Mouse (Mus musculus) small intestine, adult 2 months (tissue): ENCODE data around the gene Yif1a. TPM values are rescaled to one million over a fixed set of nuclear protein-coding genes. Genes with fewer than 3 reads are reported as not detected.

Source experiments
- H3K27ac ChIP-seq: fragments of 200-500 bp; 2 replicates; pipeline ENCODE4 v1.5.1; 2012; ENCODE audit warnings: low read depth, low read length, control low read depth, inconsistent platforms; ENCODE audit not compliant: insufficient read depth
- H3K27me3 ChIP-seq: fragments of 200-500 bp; 2 replicates; pipeline ENCODE4 v1.6.1; 2012; ENCODE audit warnings: mild to moderate bottlenecking, moderate library complexity, low read length, inconsistent platforms; ENCODE audit not compliant: control insufficient read depth, insufficient read depth
- H3K36me3 ChIP-seq: fragments of 200-500 bp; 2 replicates; pipeline ENCODE4 v1.6.1; 2012; ENCODE audit warnings: mild to moderate bottlenecking, low read length, control low read depth, inconsistent platforms; ENCODE audit not compliant: control insufficient read depth, insufficient read depth
- H3K4me1 ChIP-seq: fragments of 200-500 bp; 2 replicates; pipeline ENCODE4 v1.6.1; 2012; ENCODE audit warnings: low read length, inconsistent platforms, mixed read lengths; ENCODE audit not compliant: control insufficient read depth, insufficient read depth, insufficient read length
- H3K4me3 ChIP-seq: fragments of 200-500 bp; 2 replicates; pipeline ENCODE4 v1.5.1; 2012; ENCODE audit warnings: low read depth, mild to moderate bottlenecking, control low read depth, inconsistent platforms, low read length, moderate library complexity
- CTCF ChIP-seq: fragments of 200-500 bp; IDR thresholded peaks from 2 replicates; pipeline ENCODE4 v1.5.1; 2012; ENCODE audit warnings: low read depth, mild to moderate bottlenecking, control low read depth, inconsistent platforms, low read length, moderate library complexity, mixed read lengths; ENCODE audit not compliant: insufficient replicate concordance, insufficient read length; ENCODE audit errors: extremely low read depth
- POLR2A ChIP-seq: fragments of 200-500 bp; IDR thresholded peaks from 2 replicates; pipeline ENCODE4 v1.6.1; 2012; ENCODE audit warnings: low read depth, mild to moderate bottlenecking, control low read depth, inconsistent platforms, low read length, moderate library complexity
- WGBS: fragments of 180-500 bp; shearing (Covaris S2); methylation state at CpG from one replicate; pipeline ENCODE4 v1.1.7; 2018; 5-methylcytosine and 5-hydroxymethylcytosine counted together
- polyA plus RNA-seq: library from polyadenylated mRNA; depleted of rRNA; stranded (reverse); fragments of >200 nt; gene quantifications from 2 replicates; pipeline ENCODE4 v1.2.3, GENCODE M21; 2012; rRNA removed

Gene Yif1a
- polyA plus RNA-seq = 155 and 252 TPM in 2 replicates

DNA sequence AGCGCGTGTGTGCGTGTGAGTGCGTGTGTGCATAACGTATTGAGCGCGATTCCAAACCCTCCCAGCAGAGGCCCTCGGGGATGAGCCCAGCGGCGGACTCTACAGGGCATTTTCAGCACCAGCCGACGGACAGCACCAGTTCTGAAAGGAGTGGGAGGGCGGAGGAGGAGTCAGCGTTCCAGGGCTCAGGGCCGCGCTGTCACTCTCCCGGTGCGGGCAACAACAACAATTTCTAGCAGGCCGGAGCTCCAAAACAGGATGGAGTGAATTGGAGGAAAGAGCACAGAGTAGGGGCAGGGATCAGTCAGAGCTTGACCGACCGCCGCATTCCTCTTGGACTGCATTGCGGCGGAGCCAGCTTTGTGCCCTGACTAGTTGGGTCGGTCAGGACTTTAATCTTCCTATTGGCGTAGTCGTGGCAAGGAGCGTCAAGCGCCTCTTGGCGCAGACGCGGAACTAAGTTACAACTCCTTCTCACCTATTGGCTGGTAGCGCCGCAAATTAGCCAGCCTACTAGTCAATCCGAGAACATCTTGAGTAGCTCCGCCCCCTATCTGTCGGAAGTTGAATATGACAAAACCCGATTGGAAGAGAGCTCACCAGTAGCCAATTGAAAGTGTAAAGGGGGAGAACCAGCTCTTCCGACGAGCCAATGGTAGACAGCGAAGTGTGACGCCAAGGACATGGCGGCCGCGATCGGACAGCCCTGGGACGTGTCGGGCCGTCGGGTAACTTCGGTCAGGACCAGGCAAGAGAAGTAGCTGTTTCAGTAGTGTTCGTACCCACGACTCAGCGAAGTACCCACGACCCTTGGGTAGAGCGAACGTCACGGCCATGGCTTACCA, at the start of gene Yif1a:
Gene Yif1a, plus strand, starts transcription at position 655 of the 845 bp plus-strand sequence.
- peak; percentile 66 for TF ChIP-seq POLR2A
- TF ChIP-seq CTCF = peak; percentile 34; the same call in 1 of the 2 replicates
- H3K36me3 ChIP-seq = peaks cover 19% of the 10 kb centered on the region
- H3K27ac ChIP-seq = peak within 1 kb of the TSS; percentile 84
- peak within 1 kb of the TSS; percentile 79 for H3K4me3 ChIP-seq
- peaks cover 22% of the 10 kb centered on the region for H3K4me1 ChIP-seq
- H3K27me3 ChIP-seq = peaks cover 12% of the 10 kb centered on the region
- under 1% methylated on average over 58 of the region's 58 CpGs for WGBS

DNA sequence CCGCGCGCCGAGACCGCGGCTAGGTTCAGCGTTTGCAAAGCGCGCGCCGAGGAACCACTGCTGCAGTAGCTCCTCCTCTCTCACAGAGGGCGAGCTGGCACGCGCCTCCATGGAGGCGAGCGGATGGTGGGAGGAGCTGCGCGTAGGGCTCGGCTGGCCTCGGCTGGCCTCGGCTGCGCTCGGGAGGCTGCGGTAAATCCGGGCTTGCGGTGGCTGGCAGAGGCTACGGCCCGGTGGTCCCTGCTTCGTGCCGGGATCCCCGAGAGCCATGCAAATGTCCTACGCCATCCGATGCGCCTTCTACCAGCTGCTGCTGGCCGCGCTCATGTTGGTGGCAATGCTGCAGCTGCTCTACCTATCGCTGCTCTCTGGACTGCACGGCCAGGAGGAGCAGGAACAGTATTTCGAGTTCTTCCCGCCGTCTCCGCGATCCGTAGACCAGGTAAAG, 49.6 kb upstream of the Yif1a start, which contains the start of the genes B4gat1 and AC124502.3:
Gene B4gat1, plus strand, starts transcription at position 118 of the 448 bp plus-strand sequence.
Gene AC124502.3, plus strand, starts transcription at position 183 of the 448 bp plus-strand sequence.
- Histone ChIP-seq H3K4me3 (peak within 1 kb of the TSS; percentile 88), H3K4me1 (peaks cover 10% of the 10 kb centered on the region), H3K27me3 (no peaks in the 10 kb centered on the region), H3K36me3 (no peaks in the 10 kb centered on the region), H3K27ac (peak within 1 kb of the TSS; percentile 47)
- under 1% methylated on average over 44 of the region's 44 CpGs for WGBS
- TF ChIP-seq CTCF = peak; percentile 29; the same call in 1 of the 2 replicates
- 0 out of 2 replicates have a peak, but pooled peaks have one; percentile 12 for TF ChIP-seq POLR2A

DNA sequence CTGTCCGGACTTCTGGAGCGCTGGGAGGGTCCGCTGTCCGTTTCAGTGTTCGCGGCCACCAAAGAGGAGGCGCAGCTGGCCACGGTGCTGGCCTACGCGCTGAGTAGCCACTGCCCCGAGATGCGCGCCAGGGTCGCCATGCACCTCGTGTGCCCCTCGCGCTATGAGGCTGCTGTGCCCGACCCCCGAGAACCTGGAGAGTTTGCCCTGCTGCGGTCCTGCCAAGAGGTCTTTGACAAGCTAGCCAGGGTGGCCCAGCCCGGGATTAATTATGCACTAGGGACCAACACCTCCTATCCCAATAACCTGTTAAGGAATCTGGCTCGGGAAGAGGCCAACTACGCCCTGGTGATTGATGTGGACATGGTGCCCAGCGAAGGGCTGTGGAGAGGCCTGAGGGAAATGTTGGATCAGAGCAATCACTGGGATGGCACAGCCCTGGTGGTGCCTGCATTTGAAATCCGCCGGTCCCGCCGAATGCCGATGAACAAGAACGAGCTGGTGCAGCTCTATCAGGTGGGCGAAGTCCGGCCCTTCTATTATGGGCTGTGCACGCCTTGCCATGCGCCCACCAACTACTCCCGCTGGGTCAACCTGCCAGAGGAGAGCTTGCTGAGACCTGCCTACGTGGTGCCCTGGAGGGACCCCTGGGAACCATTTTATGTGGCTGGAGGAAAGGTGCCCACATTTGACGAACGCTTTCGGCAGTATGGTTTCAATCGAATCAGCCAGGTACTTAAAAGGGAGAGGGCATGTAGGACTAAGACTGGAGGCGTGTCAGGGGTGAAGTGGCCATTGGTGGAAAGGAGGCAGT, 48.8 kb upstream of the Yif1a start:
- no peaks in the 10 kb centered on the region; the same call in 1 of the 2 replicates for H3K36me3 ChIP-seq
- H3K4me1 ChIP-seq = peaks cover 10% of the 10 kb centered on the region
- no peaks in the 10 kb centered on the region for H3K27me3 ChIP-seq
- H3K27ac ChIP-seq = peak overlapping the region; percentile 47
- TF ChIP-seq POLR2A = no peak
- no peak for TF ChIP-seq CTCF
- WGBS = 6% methylated on average over 41 of the region's 41 CpGs
- H3K4me3 ChIP-seq = peak overlapping the region; percentile 88

GRCm38 (mm10) chr19:5040862-5041523, 47.3 kb upstream of the Yif1a start, which contains the start of gene Brms1:
Gene Brms1, plus strand, starts transcription at chr19:5041354.
- TF ChIP-seq CTCF = no peak
- peak; percentile 81 for TF ChIP-seq POLR2A
- no peaks in the 10 kb centered on the region for H3K27me3 ChIP-seq
- 2% methylated on average over 40 of the region's 40 CpGs for WGBS
- peaks cover 2% of the 10 kb centered on the region; the same call in 1 of the 2 replicates for H3K36me3 ChIP-seq
- peak within 1 kb of the TSS; percentile 78 for H3K27ac ChIP-seq
- H3K4me3 ChIP-seq = peak within 1 kb of the TSS; percentile 88
- peaks cover 10% of the 10 kb centered on the region for H3K4me1 ChIP-seq

- Histone ChIP-seq H3K4me1 (peaks cover 10% of the 10 kb centered on the region), H3K27ac (peak overlapping the region; percentile 78), H3K36me3 (peaks cover 6% of the 10 kb centered on the region), H3K27me3 (no peaks in the 10 kb centered on the region), H3K4me3 (peak overlapping the region; percentile 80)
- no peak for TF ChIP-seq POLR2A
- TF ChIP-seq CTCF = no peak
- 2% methylated on average over 16 of the region's 16 CpGs for WGBS
Observed at GRCm38 (mm10) chr19:5041588-5041987, 46.8 kb upstream of the Yif1a start.

GRCm38 (mm10) chr19:5045531-5045930, 42.8 kb upstream of the Yif1a start:
- Histone ChIP-seq H3K27ac (no peak overlapping the region), H3K4me3 (no peak overlapping the region), H3K27me3 (no peaks in the 10 kb centered on the region), H3K36me3 (peaks cover 25% of the 10 kb centered on the region), H3K4me1 (peaks cover 2% of the 10 kb centered on the region)
- no peak for TF ChIP-seq POLR2A
- TF ChIP-seq CTCF = no peak
- 71% methylated on average over 4 of the region's 4 CpGs for WGBS
